Mouse (Mus musculus) embryonic facial prominence, embryonic 10.5 days (tissue): ENCODE data around the gene Dse. TPM values are rescaled to one million over a fixed set of nuclear protein-coding genes. Genes with fewer than 3 reads are reported as not detected.

Experiments
- DNase-seq: peaks from one replicate; pipeline ENCODE4 v3.0.0-alpha.2; 2017; ENCODE audit warnings: low spot score
- H3K27ac ChIP-seq: fragments of 300-500 bp; sonication (generic); replicated peaks from 2 replicates; pipeline ENCODE4 v1.5.1; 2016; ENCODE audit warnings: mild to moderate bottlenecking
- H3K27me3 ChIP-seq: fragments of 300-500 bp; sonication (generic); replicated peaks from 2 replicates; pipeline ENCODE4 v1.6.1; 2016; ENCODE audit warnings: low read depth, mild to moderate bottlenecking; ENCODE audit not compliant: poor library complexity, severe bottlenecking
- H3K36me3 ChIP-seq: fragments of 300-500 bp; sonication (generic); replicated peaks from 2 replicates; pipeline ENCODE4 v1.6.1; 2016; ENCODE audit warnings: mild to moderate bottlenecking, moderate library complexity
- H3K4me1 ChIP-seq: fragments of 300-500 bp; sonication (generic); 2 replicates; pipeline ENCODE4 v1.6.1; 2016
- H3K4me3 ChIP-seq: fragments of 300-500 bp; sonication (generic); 2 replicates; pipeline ENCODE4 v1.5.1; 2016; ENCODE audit warnings: mild to moderate bottlenecking, moderate library complexity
- H3K9me3 ChIP-seq: fragments of 300-500 bp; sonication (generic); 2 replicates; pipeline ENCODE4 v1.6.1; 2016; ENCODE audit warnings: mild to moderate bottlenecking
- WGBS: fragments of 180-500 bp; shearing (Covaris S2); methylation state at CpG from one replicate; pipeline ENCODE4 v1.1.7; 2016; 5-methylcytosine and 5-hydroxymethylcytosine counted together
- polyA plus RNA-seq: library from polyadenylated mRNA; unstranded; fragments of >200 nt; fragmentation: Nextera tagmentation; extraction: Ambion mirVana; gene quantifications from 2 replicates; pipeline ENCODE4 v1.2.1, GENCODE M21; 2016

The Dse gene
- polyA plus RNA-seq, 1 experiment from 2014 or later: 33.6 TPM

GRCm38 (mm10) chr10:34197269-34197668, 10.2 kb downstream of the Dse start:
- Histone ChIP-seq H3K9me3 (peaks cover 6% of the 10 kb centered on the region; the same call in 1 of the 2 replicates), H3K27me3 (no peaks in the 10 kb centered on the region), H3K36me3 (peaks cover 20% of the 10 kb centered on the region), H3K4me3 (no peak overlapping the region), H3K4me1 (peaks cover 15% of the 10 kb centered on the region), H3K27ac (no peak overlapping the region)
- WGBS: 83% methylated on average over 3 of the region's 3 CpGs
- no peak for DNase-seq

- 66% methylated on average over 2 of the region's 2 CpGs for WGBS
- H3K27ac ChIP-seq: no peak overlapping the region
- no peak overlapping the region for H3K4me3 ChIP-seq
- no peak for DNase-seq
- H3K27me3 ChIP-seq: no peaks in the 10 kb centered on the region
- peaks cover 16% of the 10 kb centered on the region for H3K4me1 ChIP-seq
- peaks cover 9% of the 10 kb centered on the region for H3K36me3 ChIP-seq
- peaks cover 5% of the 10 kb centered on the region; the same call in 1 of the 2 replicates for H3K9me3 ChIP-seq
Observed at GRCm38 (mm10) chr10:34194957-34195356, 12.6 kb downstream of the Dse start.

- H3K36me3 ChIP-seq: peaks cover 4% of the 10 kb centered on the region; the same call in 1 of the 2 replicates
- H3K4me1 ChIP-seq: peaks cover 20% of the 10 kb centered on the region
- no peak overlapping the region for H3K4me3 ChIP-seq
- DNase-seq: no peak
- H3K27me3 ChIP-seq: no peaks in the 10 kb centered on the region
- H3K9me3 ChIP-seq: peaks cover under 1% of the 10 kb centered on the region; the same call in 1 of the 2 replicates
- H3K27ac ChIP-seq: no peak overlapping the region
- 91% methylated on average over 5 of the region's 5 CpGs for WGBS
Observed at GRCm38 (mm10) chr10:34194503-34194902, 13.0 kb downstream of the Dse start.

DNA sequence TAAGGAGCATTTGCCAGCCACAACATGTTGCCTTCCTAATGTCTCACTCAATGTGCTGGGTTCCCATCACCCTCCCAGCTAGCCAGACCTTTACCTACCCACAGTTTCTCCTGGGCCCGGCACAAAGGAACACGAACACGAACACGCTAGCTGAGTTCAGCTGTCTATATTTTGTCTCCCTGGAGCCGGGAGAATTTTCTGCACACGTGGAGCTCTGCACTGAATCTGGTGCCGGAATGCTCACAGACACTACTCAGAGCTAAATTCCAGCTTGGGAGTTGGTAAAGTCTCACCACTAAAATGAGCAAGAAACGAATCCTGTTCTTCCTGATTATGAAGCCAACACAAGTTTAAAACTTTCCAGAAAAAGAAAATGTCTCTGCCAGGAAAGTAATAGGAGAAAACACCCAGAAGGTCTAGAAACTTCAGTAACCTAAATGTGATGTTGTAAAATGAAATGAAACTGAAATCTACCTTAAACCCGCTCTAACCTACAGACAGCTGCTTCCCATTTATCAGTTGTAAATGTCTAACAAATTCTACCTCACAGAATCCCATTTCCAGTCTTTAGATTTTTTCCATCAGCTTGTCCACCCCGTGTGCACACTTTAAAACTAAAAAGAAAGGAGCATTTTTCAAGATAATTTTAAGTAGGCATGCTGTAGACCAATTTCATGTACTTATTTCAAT, 20.8 kb downstream of the Dse start:
- Histone ChIP-seq H3K27ac (peak overlapping the region; percentile 80), H3K36me3 (peaks cover 15% of the 10 kb centered on the region), H3K4me3 (no peak overlapping the region), H3K4me1 (peaks cover 58% of the 10 kb centered on the region), H3K9me3 (no peaks in the 10 kb centered on the region), H3K27me3 (no peaks in the 10 kb centered on the region)
- WGBS: 64% methylated on average over 10 of the region's 10 CpGs
- no peak for DNase-seq

- Histone ChIP-seq H3K4me1 (peaks cover 58% of the 10 kb centered on the region), H3K4me3 (no peak overlapping the region), H3K9me3 (no peaks in the 10 kb centered on the region), H3K27me3 (no peaks in the 10 kb centered on the region), H3K36me3 (peaks cover 15% of the 10 kb centered on the region), H3K27ac (peak overlapping the region; percentile 80)
- WGBS: 36% methylated on average over 4 of the region's 4 CpGs
- DNase-seq: no peak
Observed at GRCm38 (mm10) chr10:34185556-34185955, 22.0 kb downstream of the Dse start.

DNA sequence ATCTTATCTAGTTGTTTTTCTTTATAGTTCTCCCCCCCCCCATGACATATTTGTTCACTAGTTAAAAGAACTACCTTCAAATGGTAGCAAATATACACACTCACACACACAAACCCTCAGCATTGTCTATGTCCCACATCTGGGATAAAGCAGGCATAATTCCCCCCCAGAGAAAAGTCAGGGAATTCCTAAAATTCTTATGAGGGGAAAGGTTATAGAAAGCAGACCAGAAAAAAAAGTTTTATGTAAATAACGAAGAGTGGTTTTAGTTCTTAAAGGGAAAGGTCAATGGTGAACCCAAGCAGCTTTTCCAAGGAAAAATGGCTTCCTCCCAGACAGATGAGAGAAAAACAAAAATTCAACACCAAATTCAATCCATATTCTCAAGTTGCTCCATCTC, 22.6 kb downstream of the Dse start:
- WGBS: 26% methylated on average over 1 of the region's 1 CpGs
- H3K27ac ChIP-seq: no peak overlapping the region
- H3K4me3 ChIP-seq: no peak overlapping the region
- peaks cover 20% of the 10 kb centered on the region for H3K36me3 ChIP-seq
- DNase-seq: no peak
- H3K9me3 ChIP-seq: no peaks in the 10 kb centered on the region
- no peaks in the 10 kb centered on the region for H3K27me3 ChIP-seq
- peaks cover 58% of the 10 kb centered on the region for H3K4me1 ChIP-seq

DNA sequence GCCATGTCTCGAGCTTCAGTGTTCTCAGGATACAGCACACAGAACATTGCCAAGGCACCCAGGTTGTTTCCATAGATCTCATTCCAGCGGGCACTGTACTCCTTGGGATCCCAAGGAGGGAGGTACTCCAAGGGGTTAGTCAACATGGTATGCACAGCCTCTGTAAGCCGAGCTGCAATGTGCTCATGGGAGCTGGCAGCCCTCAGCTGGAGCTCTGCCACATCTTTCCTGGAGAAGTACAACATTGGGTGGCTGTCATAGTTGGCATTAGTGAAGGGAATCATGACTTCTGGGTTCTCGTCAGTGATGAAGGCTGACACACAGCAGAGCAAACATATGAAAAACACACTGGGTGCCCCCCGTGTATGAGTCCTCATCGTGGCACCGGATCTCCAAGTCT, 23.8 kb downstream of the Dse start:
- Histone ChIP-seq H3K9me3 (no peaks in the 10 kb centered on the region), H3K4me3 (no peak overlapping the region), H3K27ac (no peak overlapping the region; the same call in 1 of the 2 replicates), H3K36me3 (peaks cover 26% of the 10 kb centered on the region), H3K27me3 (no peaks in the 10 kb centered on the region), H3K4me1 (peaks cover 53% of the 10 kb centered on the region)
- WGBS: 90% methylated on average over 7 of the region's 7 CpGs
- no peak for DNase-seq

DNA sequence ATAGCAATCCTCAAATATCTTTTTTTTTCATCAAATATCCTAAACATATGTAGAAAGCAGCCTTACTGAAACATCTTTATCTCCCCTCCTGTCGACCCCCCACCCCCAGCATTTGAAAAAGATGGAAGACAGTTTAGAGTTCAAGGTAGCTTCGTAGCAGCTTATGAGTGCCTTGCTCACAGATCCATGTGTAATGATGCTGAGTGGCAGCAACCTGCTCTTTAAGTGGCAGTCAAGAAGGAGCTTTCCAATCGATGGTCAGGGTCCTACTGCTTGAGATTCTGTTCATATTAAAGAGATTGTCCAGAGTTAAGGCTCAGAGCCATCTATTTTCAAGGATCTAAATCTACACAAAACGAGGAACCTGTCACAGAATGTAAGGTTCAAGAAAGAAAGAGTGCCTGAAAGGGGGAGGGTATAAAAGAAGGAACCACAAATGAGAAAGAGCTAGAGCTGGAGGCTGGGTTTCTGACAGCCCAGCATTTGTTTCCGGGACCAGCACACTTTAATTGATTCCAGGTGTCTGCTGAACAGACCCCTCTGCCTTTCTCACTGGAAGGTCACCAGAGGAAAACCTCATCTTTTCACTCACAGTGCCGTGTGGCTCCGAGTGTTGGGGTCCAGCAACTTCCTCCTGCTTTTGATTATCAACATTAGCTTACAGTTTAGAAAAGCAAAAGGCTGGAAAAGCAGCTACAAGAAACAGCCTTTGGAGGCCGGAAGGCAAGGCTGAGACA, 31.5 kb downstream of the Dse start:
- H3K27ac ChIP-seq: peak overlapping the region; percentile 78
- WGBS: 30% methylated on average over 8 of the region's 8 CpGs

DNA sequence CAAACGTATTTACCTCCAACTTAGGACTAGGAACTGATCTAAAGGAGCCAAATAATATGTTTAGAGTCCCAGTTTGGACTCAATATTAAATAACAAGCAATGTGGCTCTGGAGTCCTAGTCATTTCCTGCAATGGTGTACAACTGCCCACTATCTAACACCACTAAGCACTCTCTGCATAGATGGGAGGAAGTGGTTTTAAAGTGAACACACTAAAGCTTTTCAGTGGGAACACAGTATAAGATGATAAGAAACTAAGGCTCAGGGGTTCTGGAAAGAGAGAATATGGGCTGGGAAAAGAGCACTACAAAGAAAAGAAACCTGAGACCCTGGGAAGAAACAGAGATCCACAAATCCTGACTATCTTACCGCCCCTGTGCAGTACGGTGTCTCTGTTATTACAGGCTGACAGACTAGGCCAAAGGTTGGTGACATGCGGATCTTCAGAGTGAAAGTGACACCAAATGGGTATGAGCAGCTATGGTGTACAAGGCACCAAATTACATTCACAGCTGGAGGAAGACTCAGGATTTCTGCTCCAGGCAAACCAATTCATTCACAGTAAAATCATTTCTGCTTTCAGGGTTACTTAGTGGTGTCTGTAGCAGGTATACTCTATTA, 34.7 kb downstream of the Dse start:
- Histone ChIP-seq H3K27me3 (no peaks in the 10 kb centered on the region), H3K27ac (no peak overlapping the region), H3K36me3 (no peaks in the 10 kb centered on the region), H3K4me3 (no peak overlapping the region), H3K4me1 (peaks cover 37% of the 10 kb centered on the region), H3K9me3 (no peaks in the 10 kb centered on the region)
- 64% methylated on average over 4 of the region's 4 CpGs for WGBS
- no peak for DNase-seq

More for the DNA sequence above, 31.5 kb downstream of the Dse start:
- H3K36me3 ChIP-seq: peaks cover 13% of the 10 kb centered on the region; the same call in 1 of the 2 replicates
- peaks cover 37% of the 10 kb centered on the region for H3K4me1 ChIP-seq
- no peaks in the 10 kb centered on the region for H3K27me3 ChIP-seq
- DNase-seq: peak; percentile 82
- 0 out of 2 replicates have a peak overlapping the region, but pooled peaks have one; percentile 14 for H3K4me3 ChIP-seq
- no peaks in the 10 kb centered on the region for H3K9me3 ChIP-seq

DNA sequence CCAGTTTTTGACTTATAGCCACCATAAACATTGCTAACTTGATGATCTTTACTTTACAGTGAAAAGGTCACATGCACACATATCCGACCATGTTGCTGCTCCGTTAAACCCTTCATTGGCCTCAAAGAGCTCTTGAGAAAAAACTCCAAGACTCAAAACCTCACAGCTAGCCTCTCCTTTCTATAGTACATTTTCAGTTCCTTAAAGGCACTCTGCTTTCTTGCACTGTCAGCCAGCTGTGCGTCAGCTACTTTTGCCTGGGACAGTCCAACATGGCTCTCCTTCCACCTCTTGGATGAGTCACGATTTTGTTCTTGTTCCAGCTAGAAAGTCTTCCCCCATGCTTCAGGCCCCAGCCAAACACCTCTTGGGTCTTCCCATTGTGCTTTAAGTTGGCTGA, 35.9 kb downstream of the Dse start:
- H3K4me1 ChIP-seq: peaks cover 27% of the 10 kb centered on the region
- no peak overlapping the region for H3K4me3 ChIP-seq
- 94% methylated on average over 4 of the region's 4 CpGs for WGBS

DNA sequence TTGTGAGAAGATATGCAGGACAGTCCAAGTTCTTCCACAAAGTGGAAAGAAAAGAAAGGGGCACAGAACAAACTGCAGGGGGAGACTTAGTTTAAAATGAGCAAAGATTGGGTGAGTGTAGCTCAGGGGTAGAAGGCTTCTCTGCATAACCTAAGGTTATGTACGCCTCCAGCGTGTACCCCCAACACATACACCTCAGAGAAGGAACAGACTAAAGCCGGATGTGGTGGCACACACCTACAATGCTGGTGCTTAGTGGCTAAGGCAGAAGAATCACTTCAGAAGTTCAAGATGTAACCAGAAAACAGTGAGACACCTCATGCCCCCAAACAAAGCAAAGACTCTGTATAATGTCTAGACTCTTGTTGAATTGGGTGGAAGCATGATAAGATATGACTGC, 36.3 kb downstream of the Dse start:
- H3K36me3 ChIP-seq: no peaks in the 10 kb centered on the region
- DNase-seq: no peak
- no peaks in the 10 kb centered on the region for H3K27me3 ChIP-seq
- peaks cover 22% of the 10 kb centered on the region for H3K4me1 ChIP-seq
- no peaks in the 10 kb centered on the region for H3K9me3 ChIP-seq
- 88% methylated on average over 3 of the region's 3 CpGs for WGBS
- H3K27ac ChIP-seq: no peak overlapping the region
- H3K4me3 ChIP-seq: no peak overlapping the region

More for the DNA sequence above, 35.9 kb downstream of the Dse start:
- no peaks in the 10 kb centered on the region for H3K36me3 ChIP-seq
- H3K27ac ChIP-seq: no peak overlapping the region
- no peaks in the 10 kb centered on the region for H3K27me3 ChIP-seq
- no peak for DNase-seq
- no peaks in the 10 kb centered on the region for H3K9me3 ChIP-seq

GRCm38 (mm10) chr10:34166971-34167370, 40.5 kb downstream of the Dse start:
- no peaks in the 10 kb centered on the region for H3K9me3 ChIP-seq
- no peaks in the 10 kb centered on the region for H3K27me3 ChIP-seq
- H3K4me3 ChIP-seq: no peak overlapping the region
- WGBS: 86% methylated on average over 2 of the region's 2 CpGs
- DNase-seq: no peak
- H3K27ac ChIP-seq: no peak overlapping the region
- no peaks in the 10 kb centered on the region for H3K4me1 ChIP-seq
- peaks cover 19% of the 10 kb centered on the region for H3K36me3 ChIP-seq
